Mouse (Mus musculus): ENCODE measurements at regions not wholly inside any gene's neighbourhood (a gene's known extent, or its start where the extent isn't known, plus 50 kb on each side); places are given as distances from the start of the nearest gene placed in this dataset.
A peak's percentile ranks its signal among the peaks of the same experiment; 100 is the strongest.

DNA sequence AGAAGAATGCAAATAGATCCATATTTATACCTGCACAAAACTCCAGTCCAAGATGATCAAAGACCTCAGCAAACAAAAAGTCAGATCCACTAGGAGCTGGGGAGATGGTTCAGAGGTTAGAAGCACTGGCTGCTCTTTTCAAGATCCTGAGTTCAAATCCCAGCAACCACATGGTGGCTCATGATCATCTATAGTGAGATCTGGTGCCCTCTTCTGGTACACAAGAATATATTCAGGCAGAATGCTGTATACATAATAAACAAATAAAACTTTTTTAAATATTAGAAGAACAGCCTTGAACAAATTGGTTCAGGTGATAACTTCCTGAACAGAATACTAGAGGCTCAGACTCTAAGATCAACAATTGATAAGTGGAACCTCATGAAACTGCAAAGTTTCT, 83.7 kb downstream of the Hmgn5 start:
- no peak for ATAC-seq
- Histone ChIP-seq H3K27ac (ENCODE audit: low read depth, low read length) (no peak overlapping the region), H3K4me2 (replicated peaks; ENCODE audit: low read depth) (no peak overlapping the region), H3K4me3 (ENCODE audit: low read depth, low read length) (no peak overlapping the region), H3K36me3 (ENCODE audit: control insufficient read depth, insufficient read depth) (no peaks in the 10 kb centered on the region), H3K4me1 (replicated peaks; ENCODE audit: control insufficient read depth, insufficient read depth, low read length) (no peaks in the 10 kb centered on the region), H3K9me3 (ENCODE audit: control insufficient read depth) (no peaks in the 10 kb centered on the region), H3K27me3 (replicated peaks; ENCODE audit: control insufficient read depth, insufficient read depth, low read length) (no peaks in the 10 kb centered on the region), H3K9ac (ENCODE audit: low read depth, low read length) (no peak overlapping the region)
- 0 out of 2 replicates have a peak, but pooled peaks have one; percentile 16 for TF ChIP-seq CTCF (IDR thresholded peaks at IDR 0.05; ENCODE audit: low read depth)

Data from intestine, postnatal 0 days (tissue).